Mouse (Mus musculus): ENCODE results near the gene Gltp. TPM values are rescaled to one million over a fixed set of nuclear protein-coding genes. Genes with fewer than 3 reads are reported as not detected.

Gltp gene
- 10 to 100 TPM; 14.2 to 17.0 TPM for total RNA-seq (2021)
- polyA plus RNA-seq (2012; rRNA removed), result 36.3 and 37.8 TPM in 2 replicates
- long read RNA-seq, transcript Gltp-201 (5 exons, 1,762 nt), result major isoform, 42 of 44 reads
- long read RNA-seq, partial matches to known transcripts, result 2 of 44 reads
- long read RNA-seq, other reads (novel, unspliced or antisense), result 0 of 44 reads

DNA sequence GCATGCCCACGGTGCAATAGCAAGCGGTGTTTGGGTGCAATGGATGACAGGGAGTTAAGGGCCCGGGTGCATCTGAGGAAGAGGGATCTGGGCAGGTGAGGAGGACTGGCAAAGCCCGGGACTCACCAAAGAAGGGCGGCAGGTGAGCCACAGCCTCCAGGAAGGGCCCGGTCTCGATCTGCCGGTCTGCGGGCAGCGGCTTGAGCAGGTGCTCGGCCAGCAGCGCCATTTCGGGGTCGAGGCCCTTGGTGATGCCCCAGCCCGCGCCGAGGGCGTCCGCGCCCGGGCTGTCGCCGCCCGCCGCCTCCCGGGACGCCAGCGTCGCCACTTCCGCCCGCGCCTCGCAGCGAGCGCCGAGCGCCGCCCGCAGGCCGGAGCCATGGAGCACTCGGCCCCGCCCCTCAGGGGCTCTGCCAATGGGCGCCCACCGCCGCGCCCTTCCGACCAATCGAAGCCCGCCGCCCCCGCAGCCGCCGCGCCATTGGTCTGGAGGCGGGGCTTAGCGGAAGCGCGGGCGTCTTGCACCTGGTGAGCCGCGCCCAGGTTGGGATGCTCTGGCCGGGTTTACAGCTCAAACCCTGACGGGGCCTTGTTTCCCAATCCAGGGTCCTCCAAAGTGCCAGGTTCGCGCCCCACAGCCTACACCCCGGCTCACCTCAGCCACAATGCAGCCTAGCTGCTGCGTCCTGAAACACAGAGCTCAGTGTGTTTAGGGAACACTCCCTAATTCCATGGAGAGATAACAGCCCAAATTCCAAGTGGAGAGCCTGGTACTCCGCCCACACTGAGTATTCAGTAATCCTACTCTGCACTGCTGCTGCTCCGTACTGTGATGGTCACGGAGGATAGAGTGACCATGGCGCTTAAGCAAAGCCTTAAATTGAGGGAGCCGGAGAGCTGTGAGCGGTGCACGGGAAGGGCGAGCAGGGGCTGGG, at the start of gene Gltp:
Gltp (minus strand) TSS at position 352 of the 935 bp plus-strand sequence.
- Histone ChIP-seq H3K27ac (peak within 1 kb of the TSS; percentile 72), H3K4me1 (ENCODE audit: control insufficient read depth, insufficient read depth, low read length) (peaks cover 6% of the 10 kb centered on the region), H3K9ac (ENCODE audit: low read depth, low read length) (peak within 1 kb of the TSS; percentile 87), H3K36me3 (ENCODE audit: control insufficient read depth, insufficient read depth, low read length) (no peaks in the 10 kb centered on the region), H3K79me2 (replicated peaks; ENCODE audit: control insufficient read depth, insufficient read depth, low read length) (no peaks in the 10 kb centered on the region), H3K27me3 (ENCODE audit: control insufficient read depth, insufficient read depth, low read length) (no peaks in the 10 kb centered on the region), H3K4me3 (peak within 1 kb of the TSS; percentile 92)
- TF ChIP-seq EP300 (IDR thresholded peaks at IDR 0.05; ENCODE audit: insufficient read depth, low read depth, low read length) (no peak), POLR2A (IDR thresholded peaks at IDR 0.05; ENCODE audit: insufficient read depth, low read depth, low read length) (peak; percentile 39; the same call in 1 of the 2 replicates), CTCF (IDR thresholded peaks at IDR 0.05) (peak; percentile 67)
- 4% methylated on average over 73 of the region's 75 CpGs for WGBS
- peak; percentile 95 to 96 for DNase-seq
- intact Hi-C loops (cut with DNase I), result loop anchor here (2.0 kb wide), 1 partner anchor 22 kb away; no protein-coding TSS in a partner anchor

DNA sequence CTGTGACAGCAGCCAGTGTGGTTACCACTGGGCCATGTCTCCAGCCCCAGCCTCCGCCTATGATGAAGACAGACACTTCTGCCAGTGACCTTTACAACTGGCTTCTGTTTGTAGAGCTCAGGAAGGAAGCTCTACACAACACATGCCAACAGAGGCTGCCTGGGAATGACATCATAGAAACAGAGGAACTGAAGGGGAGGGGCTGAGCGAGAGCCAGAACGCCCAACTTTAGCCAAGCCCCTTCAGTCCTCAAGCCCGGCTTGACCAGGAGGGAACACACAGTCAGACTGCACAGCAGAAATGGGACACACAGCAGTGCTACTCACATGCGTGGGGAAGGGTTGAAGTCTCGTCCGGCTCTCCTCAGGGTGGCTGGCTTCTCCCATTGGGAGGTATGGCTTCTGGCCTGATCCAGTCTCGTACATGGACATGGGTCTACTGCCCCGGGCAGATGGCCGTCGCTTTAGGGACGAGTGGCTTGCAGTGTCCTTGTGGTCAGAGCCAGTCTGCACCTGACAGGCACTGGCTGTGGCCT, 48.0 kb upstream of the Gltp start:
- 32% methylated on average over 12 of the region's 12 CpGs for WGBS
- peaks cover 6% of the 10 kb centered on the region; the same call in 1 of the 2 replicates for H3K36me3 ChIP-seq (ENCODE audit: control insufficient read depth, insufficient read depth, low read length)
- peaks cover 11% of the 10 kb centered on the region for H3K4me1 ChIP-seq (ENCODE audit: control insufficient read depth, insufficient read depth, low read length)
- H3K9ac ChIP-seq (ENCODE audit: low read depth, low read length), result no peak overlapping the region
- peak overlapping the region; percentile 79 for H3K27ac ChIP-seq
- no peak overlapping the region for H3K4me3 ChIP-seq
- peak; percentile 67 to 80 for DNase-seq
- intact Hi-C loops (cut with DNase I), result loop anchor here (5.0 kb wide), 1 partner anchor 34 kb away; the partner anchor contains the start of gene Ankrd13a
- no peak for TF ChIP-seq POLR2A (IDR thresholded peaks at IDR 0.05; ENCODE audit: insufficient read depth, low read depth, low read length)
- no peak for TF ChIP-seq CTCF (IDR thresholded peaks at IDR 0.05)
- 0 out of 2 replicates have a peak, but pooled peaks have one; percentile 67 for TF ChIP-seq EP300 (IDR thresholded peaks at IDR 0.05; ENCODE audit: insufficient read depth, low read depth, low read length)
- no peaks in the 10 kb centered on the region for H3K27me3 ChIP-seq (ENCODE audit: control insufficient read depth, insufficient read depth, low read length)
- H3K79me2 ChIP-seq (replicated peaks; ENCODE audit: control insufficient read depth, insufficient read depth, low read length), result no peaks in the 10 kb centered on the region

DNA sequence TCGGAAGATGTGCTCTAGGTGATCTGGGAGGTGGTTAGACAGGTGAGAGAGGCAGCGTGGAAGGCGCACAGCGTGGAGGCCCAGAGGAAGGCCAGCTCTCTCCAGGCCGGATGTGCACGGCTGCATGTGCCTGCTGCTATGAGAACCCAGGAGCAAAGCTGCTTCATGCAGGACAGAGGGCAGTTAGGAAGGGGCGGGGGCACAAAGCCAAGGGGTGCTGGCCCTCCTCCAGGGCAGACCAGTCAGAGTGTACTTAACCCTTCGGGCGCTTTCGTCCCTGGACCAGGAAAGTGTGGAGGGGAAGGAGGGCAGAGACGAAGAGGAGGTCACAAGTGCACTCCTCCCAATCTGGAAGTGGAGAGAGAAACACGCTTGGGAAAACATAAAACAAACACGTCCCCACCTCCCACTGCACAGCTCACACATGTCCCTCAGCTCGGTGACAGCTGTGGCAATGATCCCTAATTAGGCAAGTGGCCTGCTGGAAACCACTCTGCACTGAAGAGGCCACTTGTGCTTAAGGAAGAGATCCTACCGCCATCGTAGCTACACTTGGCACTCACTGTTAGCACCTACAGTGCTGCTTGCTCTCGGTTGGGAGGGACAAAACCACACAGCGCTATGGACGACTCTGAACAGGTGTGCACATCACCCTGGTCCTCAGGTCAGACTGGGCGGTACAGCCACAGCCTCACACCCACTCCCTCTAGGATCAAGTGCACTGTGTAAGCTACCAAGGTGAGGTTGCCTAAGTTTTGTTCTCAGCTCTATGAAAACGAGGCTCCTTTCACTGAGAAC, 46.5 kb upstream of the Gltp start:
- no peaks in the 10 kb centered on the region for H3K79me2 ChIP-seq (replicated peaks; ENCODE audit: control insufficient read depth, insufficient read depth, low read length)
- intact Hi-C loops (cut with DNase I), result loop anchor here (5.0 kb wide), 1 partner anchor 35 kb away; the partner anchor contains the start of gene Ankrd13a
- 71% methylated on average over 21 of the region's 21 CpGs for WGBS
- no peak for TF ChIP-seq CTCF (IDR thresholded peaks at IDR 0.05)
- TF ChIP-seq POLR2A (IDR thresholded peaks at IDR 0.05; ENCODE audit: insufficient read depth, low read depth, low read length), result no peak
- TF ChIP-seq EP300 (IDR thresholded peaks at IDR 0.05; ENCODE audit: insufficient read depth, low read depth, low read length), result no peak
- H3K27ac ChIP-seq, result no peak overlapping the region
- H3K4me3 ChIP-seq, result no peak overlapping the region
- peaks cover 11% of the 10 kb centered on the region for H3K4me1 ChIP-seq (ENCODE audit: control insufficient read depth, insufficient read depth, low read length)
- H3K27me3 ChIP-seq (ENCODE audit: control insufficient read depth, insufficient read depth, low read length), result no peaks in the 10 kb centered on the region
- H3K36me3 ChIP-seq (ENCODE audit: control insufficient read depth, insufficient read depth, low read length), result peaks cover 6% of the 10 kb centered on the region; the same call in 1 of the 2 replicates
- no peak overlapping the region for H3K9ac ChIP-seq (ENCODE audit: low read depth, low read length)
- no peak for DNase-seq

DNA sequence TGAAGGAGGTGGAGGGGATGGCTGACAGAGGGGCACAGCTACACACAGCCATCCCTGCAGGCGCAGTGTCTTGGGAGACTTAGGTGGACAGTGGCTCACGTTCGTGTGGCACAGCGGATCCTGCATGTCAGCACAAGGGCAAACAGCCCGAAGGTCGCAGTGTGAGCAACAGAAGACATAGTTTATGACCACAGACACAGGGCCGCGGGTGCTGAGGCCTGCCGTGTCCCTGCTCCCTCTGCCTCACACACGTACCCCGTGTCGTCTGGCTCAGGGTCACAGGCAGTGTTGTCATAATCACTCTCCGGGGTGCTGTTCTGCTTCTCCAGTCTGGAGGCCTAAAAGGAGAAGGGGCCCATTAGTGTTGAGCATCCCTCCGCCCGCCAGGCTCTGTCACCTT, 42.8 kb upstream of the Gltp start:
- peaks cover 6% of the 10 kb centered on the region; the same call in 1 of the 2 replicates for H3K36me3 ChIP-seq (ENCODE audit: control insufficient read depth, insufficient read depth, low read length)
- TF ChIP-seq CTCF (IDR thresholded peaks at IDR 0.05) (no peak), EP300 (IDR thresholded peaks at IDR 0.05; ENCODE audit: insufficient read depth, low read depth, low read length) (no peak), POLR2A (IDR thresholded peaks at IDR 0.05; ENCODE audit: insufficient read depth, low read depth, low read length) (no peak)
- no peaks in the 10 kb centered on the region for H3K79me2 ChIP-seq (replicated peaks; ENCODE audit: control insufficient read depth, insufficient read depth, low read length)

DNA sequence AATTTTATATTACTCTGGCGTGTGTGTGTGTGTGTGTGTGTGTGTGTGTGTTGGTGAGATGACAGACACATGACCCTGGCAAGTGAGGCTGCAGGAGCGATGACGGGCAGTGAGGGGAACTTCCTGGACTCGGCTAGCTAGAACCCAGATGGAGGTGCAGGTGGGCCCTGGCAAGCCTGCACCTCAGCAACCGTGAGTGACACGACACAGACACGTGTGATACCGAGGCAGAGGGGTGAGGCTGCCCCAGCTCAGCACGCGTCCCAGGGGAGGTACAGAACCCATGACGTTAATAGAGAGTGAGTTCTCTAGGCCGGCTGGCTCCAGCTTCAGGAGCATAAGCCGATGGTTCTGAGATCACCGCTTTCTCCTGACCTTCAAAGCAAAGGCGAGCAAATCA, 41.2 kb upstream of the Gltp start:
- Histone ChIP-seq H3K9ac (ENCODE audit: low read depth, low read length) (no peak overlapping the region), H3K27ac (no peak overlapping the region), H3K79me2 (replicated peaks; ENCODE audit: control insufficient read depth, insufficient read depth, low read length) (no peaks in the 10 kb centered on the region), H3K4me3 (no peak overlapping the region), H3K4me1 (ENCODE audit: control insufficient read depth, insufficient read depth, low read length) (no peaks in the 10 kb centered on the region), H3K27me3 (ENCODE audit: control insufficient read depth, insufficient read depth, low read length) (no peaks in the 10 kb centered on the region), H3K36me3 (ENCODE audit: control insufficient read depth, insufficient read depth, low read length) (no peaks in the 10 kb centered on the region)
- DNase-seq, result no peak
- 88% methylated on average over 15 of the region's 15 CpGs for WGBS
- intact Hi-C loops (cut with DNase I), result no loop called here
- TF ChIP-seq POLR2A (IDR thresholded peaks at IDR 0.05; ENCODE audit: insufficient read depth, low read depth, low read length) (no peak), EP300 (IDR thresholded peaks at IDR 0.05; ENCODE audit: insufficient read depth, low read depth, low read length) (no peak), CTCF (IDR thresholded peaks at IDR 0.05) (no peak)

More for the DNA sequence above, 42.8 kb upstream of the Gltp start:
- no peak overlapping the region for H3K27ac ChIP-seq
- H3K27me3 ChIP-seq (ENCODE audit: control insufficient read depth, insufficient read depth, low read length), result no peaks in the 10 kb centered on the region
- intact Hi-C loops (cut with DNase I), result no loop called here
- no peak for DNase-seq
- peaks cover 8% of the 10 kb centered on the region for H3K4me1 ChIP-seq (ENCODE audit: control insufficient read depth, insufficient read depth, low read length)
- 92% methylated on average over 15 of the region's 15 CpGs for WGBS
- H3K4me3 ChIP-seq, result no peak overlapping the region
- H3K9ac ChIP-seq (ENCODE audit: low read depth, low read length), result no peak overlapping the region

Measured in heart, adult 2 months (tissue).